Mouse (Mus musculus) forebrain, embryonic 13.5 days (tissue): ENCODE measurements around the gene Atg2b. TPM values are rescaled to one million over a fixed set of nuclear protein-coding genes. Genes with fewer than 3 reads are reported as not detected.

ENCODE experiments used
- ATAC-seq: fragments of 200-750 bp; cut with Nextera tagmentation; 2 replicates; pipeline ENCODE4 v1.8.0; 2017
- H3K27ac ChIP-seq: fragments of 300-500 bp; sonication (generic); 2 replicates; pipeline ENCODE4 v1.5.1; 2015; ENCODE audit warnings: inconsistent platforms, mild to moderate bottlenecking, moderate library complexity
- H3K27me3 ChIP-seq: fragments of 300-500 bp; sonication (generic); 2 replicates; pipeline ENCODE4 v1.6.1; 2015; ENCODE audit warnings: mild to moderate bottlenecking, inconsistent platforms
- H3K36me3 ChIP-seq: fragments of 300-500 bp; sonication (generic); 2 replicates; pipeline ENCODE4 v1.6.1; 2015; ENCODE audit warnings: mild to moderate bottlenecking, inconsistent platforms; ENCODE audit not compliant: poor library complexity, severe bottlenecking
- H3K4me1 ChIP-seq: fragments of 300-500 bp; sonication (generic); 2 replicates; pipeline ENCODE4 v1.6.1; 2015; ENCODE audit warnings: inconsistent platforms
- H3K4me2 ChIP-seq: fragments of 300-500 bp; sonication (generic); 2 replicates; pipeline ENCODE4 v1.6.1; 2015; ENCODE audit warnings: inconsistent platforms, mild to moderate bottlenecking, moderate library complexity
- H3K4me3 ChIP-seq: fragments of 300-500 bp; sonication (generic); 2 replicates; pipeline ENCODE4 v1.5.1; 2015; ENCODE audit warnings: mild to moderate bottlenecking, inconsistent platforms
- H3K9ac ChIP-seq: fragments of 300-500 bp; sonication (generic); 2 replicates; pipeline ENCODE4 v1.6.1; 2015; ENCODE audit warnings: mild to moderate bottlenecking, inconsistent platforms
- H3K9me3 ChIP-seq: fragments of 300-500 bp; sonication (generic); replicated peaks from 2 replicates; pipeline ENCODE4 v1.6.1; 2016; ENCODE audit warnings: inconsistent platforms
- WGBS: fragments of 180-500 bp; shearing (Covaris S2); methylation state at CpG from one replicate; pipeline ENCODE4 v1.1.7; 2015; 5-methylcytosine and 5-hydroxymethylcytosine counted together
- polyA plus RNA-seq: library from polyadenylated mRNA; unstranded; fragments of >200 nt; fragmentation: Nextera tagmentation; extraction: Ambion mirVana; gene quantifications from 2 replicates; pipeline ENCODE4 v1.2.1, GENCODE M21; 2015

Atg2b gene
- polyA plus RNA-seq, 1 experiment from 2014 or later, result 11.5 TPM

GRCm38 (mm10) chr12:105705799-105706487 is 20.9 kb upstream of the Atg2b start, which contains the start of gene Ak7:
Gene Ak7 (plus strand): TSS chr12:105705976.
- H3K9ac ChIP-seq, result no peak within 1 kb of the TSS
- H3K36me3 ChIP-seq, result peaks cover 20% of the 10 kb centered on the region
- no peak within 1 kb of the TSS for H3K27ac ChIP-seq
- H3K4me2 ChIP-seq, result peak within 1 kb of the TSS; percentile 34; the same call in 1 of the 2 replicates
- no peaks in the 10 kb centered on the region for H3K9me3 ChIP-seq
- no peaks in the 10 kb centered on the region for H3K27me3 ChIP-seq
- WGBS, result 13% methylated on average over 22 of the region's 22 CpGs
- ATAC-seq, result peak; percentile 70; the same call in 1 of the 2 replicates
- H3K4me1 ChIP-seq, result peaks cover 6% of the 10 kb centered on the region
- no peak within 1 kb of the TSS for H3K4me3 ChIP-seq

GRCm38 (mm10) chr12:105700433-105700832 is 15.4 kb upstream of the Atg2b start:
- Histone ChIP-seq H3K36me3 (peaks cover 46% of the 10 kb centered on the region), H3K4me3 (no peak overlapping the region), H3K27ac (no peak overlapping the region), H3K4me2 (no peak overlapping the region), H3K4me1 (peaks cover 1% of the 10 kb centered on the region), H3K27me3 (no peaks in the 10 kb centered on the region), H3K9me3 (no peaks in the 10 kb centered on the region), H3K9ac (no peak overlapping the region)
- no peak for ATAC-seq
- WGBS, result 97% methylated on average over 12 of the region's 12 CpGs

DNA sequence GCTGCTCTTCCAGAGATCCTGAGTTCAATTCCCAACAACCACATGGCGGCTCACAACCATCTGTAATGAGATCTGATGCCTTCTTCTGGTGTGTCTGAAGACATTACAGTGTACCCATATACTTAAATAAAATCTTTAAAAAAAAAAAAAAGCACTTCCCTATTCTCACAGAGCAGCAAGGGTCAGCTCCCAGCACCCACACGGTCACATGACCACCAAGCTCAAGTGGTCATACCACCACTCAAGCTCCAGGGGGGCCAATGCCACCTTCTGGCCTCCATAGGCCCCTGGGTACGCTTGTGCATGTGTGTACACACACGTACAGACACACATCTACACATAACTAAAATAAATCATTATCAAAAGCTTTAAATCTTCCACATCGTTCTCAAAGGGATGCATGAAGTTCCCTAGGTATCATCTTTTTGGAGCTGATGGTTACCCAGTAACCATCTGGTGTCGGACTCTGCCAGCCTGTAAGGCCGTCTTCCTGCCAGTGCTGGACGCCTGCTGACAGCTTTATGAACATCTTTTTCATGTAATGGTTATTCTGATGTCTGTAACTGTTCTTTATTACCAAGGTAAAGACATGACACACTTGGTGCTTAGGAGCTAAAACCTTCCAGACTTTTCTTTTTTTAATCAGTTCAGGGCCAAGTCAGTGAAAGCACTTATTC is 12.2 kb upstream of the Atg2b start:
- no peaks in the 10 kb centered on the region for H3K9me3 ChIP-seq
- ATAC-seq, result no peak
- no peaks in the 10 kb centered on the region for H3K4me1 ChIP-seq
- 93% methylated on average over 8 of the region's 8 CpGs for WGBS
- H3K27ac ChIP-seq, result no peak overlapping the region
- no peak overlapping the region for H3K9ac ChIP-seq
- H3K4me3 ChIP-seq, result no peak overlapping the region
- no peak overlapping the region for H3K4me2 ChIP-seq
- no peaks in the 10 kb centered on the region for H3K27me3 ChIP-seq
- H3K36me3 ChIP-seq, result peaks cover 59% of the 10 kb centered on the region

GRCm38 (mm10) chr12:105695848-105696247 is 10.8 kb upstream of the Atg2b start:
- Histone ChIP-seq H3K36me3 (peaks cover 57% of the 10 kb centered on the region), H3K4me1 (no peaks in the 10 kb centered on the region), H3K9me3 (no peaks in the 10 kb centered on the region), H3K4me3 (no peak overlapping the region), H3K27ac (no peak overlapping the region), H3K9ac (no peak overlapping the region), H3K27me3 (no peaks in the 10 kb centered on the region), H3K4me2 (no peak overlapping the region)
- no peak for ATAC-seq
- WGBS, result 84% methylated on average over 7 of the region's 7 CpGs

DNA sequence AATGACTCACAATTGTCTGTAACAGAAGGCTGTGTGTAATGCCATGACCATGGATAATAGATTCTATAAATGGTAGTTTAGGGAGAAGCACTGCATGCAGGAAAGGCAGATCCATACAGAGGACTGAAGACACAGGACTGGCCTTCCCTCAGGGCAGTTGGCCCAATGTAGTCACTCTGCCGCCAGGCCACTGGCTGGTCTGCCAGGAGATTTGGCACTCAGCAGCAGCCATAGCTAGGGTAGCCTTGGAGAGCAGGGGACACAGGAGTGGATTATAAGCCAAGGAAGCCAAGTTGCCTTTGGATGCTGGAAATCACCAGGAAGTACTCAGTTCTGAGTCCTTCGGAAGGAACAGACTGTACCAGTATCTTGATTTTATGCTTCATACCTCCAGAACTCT is 9.0 kb upstream of the Atg2b start:
- Histone ChIP-seq H3K4me1 (no peaks in the 10 kb centered on the region), H3K4me3 (no peak overlapping the region), H3K27ac (no peak overlapping the region), H3K4me2 (no peak overlapping the region), H3K36me3 (peaks cover 59% of the 10 kb centered on the region), H3K9me3 (no peaks in the 10 kb centered on the region), H3K9ac (no peak overlapping the region), H3K27me3 (no peaks in the 10 kb centered on the region)
- WGBS, result 98% methylated on average over 2 of the region's 2 CpGs
- no peak for ATAC-seq

DNA sequence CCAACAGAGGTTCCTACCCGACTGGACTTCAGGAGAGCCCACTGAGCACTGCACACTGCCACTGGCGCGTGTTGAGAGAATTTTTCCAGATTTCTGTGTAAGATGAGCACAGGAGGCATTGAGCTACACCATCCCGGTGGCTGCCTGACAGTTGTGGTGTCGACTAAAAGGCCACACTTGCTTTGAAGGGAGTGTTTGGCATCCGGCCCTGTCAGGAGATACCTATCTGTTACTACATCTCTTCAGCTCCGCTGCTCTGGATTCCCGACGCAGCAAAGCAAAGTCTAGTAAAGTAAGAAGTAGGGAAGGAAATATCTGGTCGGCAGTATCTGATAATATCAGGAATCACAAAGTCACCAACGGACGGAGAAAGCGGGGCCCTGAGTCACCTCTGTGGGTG is 4.4 kb upstream of the Atg2b start:
- Histone ChIP-seq H3K36me3 (peaks cover 52% of the 10 kb centered on the region), H3K27me3 (no peaks in the 10 kb centered on the region), H3K27ac (no peak overlapping the region)

DNA sequence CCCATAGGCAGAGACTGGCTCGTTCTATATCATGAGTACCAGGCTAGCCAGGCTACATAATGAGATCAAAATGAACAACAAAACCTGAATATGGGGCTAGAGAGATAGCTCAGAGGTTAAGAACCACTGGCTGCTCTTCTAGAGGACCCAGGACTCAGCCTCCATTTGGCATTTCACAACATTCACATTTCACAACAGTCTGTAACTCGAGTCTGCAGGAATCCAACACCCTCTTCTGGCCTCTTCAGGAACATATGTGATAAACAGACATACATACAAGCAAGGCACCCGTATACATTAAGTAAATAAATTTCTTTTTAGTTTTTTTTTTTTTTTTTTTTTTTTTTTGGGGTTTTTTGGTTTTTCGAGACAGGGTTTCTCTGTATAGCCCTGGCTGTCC is 3.5 kb upstream of the Atg2b start:
- no peaks in the 10 kb centered on the region for H3K27me3 ChIP-seq
- no peaks in the 10 kb centered on the region for H3K9me3 ChIP-seq
- 91% methylated on average over 3 of the region's 4 CpGs for WGBS
- H3K4me1 ChIP-seq, result peaks cover 19% of the 10 kb centered on the region
- no peak for ATAC-seq
- no peak overlapping the region for H3K27ac ChIP-seq
- H3K4me2 ChIP-seq, result no peak overlapping the region
- H3K4me3 ChIP-seq, result no peak overlapping the region
- no peak overlapping the region for H3K9ac ChIP-seq
- peaks cover 43% of the 10 kb centered on the region for H3K36me3 ChIP-seq

More for the DNA sequence above, 4.4 kb upstream of the Atg2b start:
- no peak overlapping the region for H3K4me2 ChIP-seq
- H3K9ac ChIP-seq, result no peak overlapping the region
- H3K4me3 ChIP-seq, result no peak overlapping the region
- H3K9me3 ChIP-seq, result no peaks in the 10 kb centered on the region
- peaks cover 12% of the 10 kb centered on the region for H3K4me1 ChIP-seq
- WGBS, result 95% methylated on average over 13 of the region's 13 CpGs
- no peak for ATAC-seq

- H3K4me3 ChIP-seq, result no peak overlapping the region
- 92% methylated on average over 4 of the region's 4 CpGs for WGBS
- peaks cover 30% of the 10 kb centered on the region for H3K4me1 ChIP-seq
Measured at GRCm38 (mm10) chr12:105687416-105687815, 2.4 kb upstream of the Atg2b start.

GRCm38 (mm10) chr12:105686791-105687190 is 1.8 kb upstream of the Atg2b start:
- Histone ChIP-seq H3K4me3 (peak overlapping the region; percentile 95), H3K4me1 (peaks cover 34% of the 10 kb centered on the region), H3K36me3 (peaks cover 29% of the 10 kb centered on the region), H3K27me3 (no peaks in the 10 kb centered on the region), H3K27ac (no peak overlapping the region), H3K9ac (0 out of 2 replicates have a peak overlapping the region, but pooled peaks have one; percentile 91), H3K9me3 (no peaks in the 10 kb centered on the region), H3K4me2 (peak overlapping the region; percentile 85)
- ATAC-seq, result no peak
- WGBS, result 96% methylated on average over 3 of the region's 3 CpGs

More at GRCm38 (mm10) chr12:105687416-105687815, 2.4 kb upstream of the Atg2b start:
- H3K4me2 ChIP-seq, result no peak overlapping the region
- H3K9ac ChIP-seq, result no peak overlapping the region
- H3K36me3 ChIP-seq, result peaks cover 35% of the 10 kb centered on the region
- H3K9me3 ChIP-seq, result no peaks in the 10 kb centered on the region
- H3K27ac ChIP-seq, result no peak overlapping the region
- ATAC-seq, result no peak
- H3K27me3 ChIP-seq, result no peaks in the 10 kb centered on the region

DNA sequence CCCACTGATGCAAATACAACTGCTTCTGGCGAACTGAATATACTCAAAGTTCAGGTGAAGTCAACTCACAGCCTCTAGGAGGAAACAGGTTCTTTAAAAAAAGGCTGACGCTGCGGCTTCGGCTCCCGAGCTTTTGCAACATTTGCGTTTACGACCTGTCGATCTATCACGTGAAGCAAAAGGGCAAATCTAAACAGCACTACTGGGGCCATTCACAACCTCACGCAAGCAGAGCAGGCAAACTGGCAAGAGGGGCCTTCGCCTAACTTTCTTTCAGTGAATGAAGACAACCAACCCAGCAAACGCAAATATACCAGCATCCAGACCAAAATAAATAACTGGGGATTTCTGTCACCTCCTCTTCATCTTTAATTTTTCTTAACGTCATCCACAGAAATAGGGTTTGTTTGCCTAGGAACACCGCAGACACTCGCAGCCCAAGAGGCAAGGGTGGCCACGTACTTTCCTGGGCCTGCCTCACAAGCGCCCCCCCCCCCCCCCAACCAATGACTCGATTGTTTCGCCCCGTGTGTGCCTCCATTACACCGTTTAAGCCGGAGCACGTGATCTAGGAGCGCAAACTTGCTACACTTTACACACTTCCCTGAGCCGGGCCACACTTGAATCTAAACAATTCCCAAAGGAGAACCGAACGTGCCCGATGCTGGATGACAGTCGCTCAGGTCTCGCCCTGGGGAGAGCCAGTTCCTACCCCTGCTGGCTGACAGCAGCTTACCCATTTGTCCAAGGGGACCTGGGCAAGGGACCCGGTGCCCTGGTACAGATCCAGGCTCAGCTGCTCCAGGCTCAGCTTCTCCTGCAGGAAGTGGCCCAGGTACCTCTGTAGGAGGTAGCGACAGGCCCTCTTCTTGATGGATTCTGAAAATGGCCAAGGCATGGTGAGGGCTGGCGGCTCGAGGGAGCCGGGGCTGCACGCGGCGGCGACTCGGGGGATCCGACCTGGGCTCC is 794 bp downstream of the Atg2b start, which contains the start of gene Gskip:
Gene Gskip, plus strand, starts transcription at position 897 of the 969 bp plus-strand sequence.
- peak; percentile 57 for ATAC-seq
- Histone ChIP-seq H3K27me3 (no peaks in the 10 kb centered on the region), H3K27ac (peak within 1 kb of the TSS; percentile 92), H3K9ac (peak within 1 kb of the TSS; percentile 91), H3K9me3 (no peaks in the 10 kb centered on the region), H3K4me2 (peak within 1 kb of the TSS; percentile 92), H3K36me3 (peaks cover 4% of the 10 kb centered on the region), H3K4me3 (peak within 1 kb of the TSS; percentile 95), H3K4me1 (peaks cover 34% of the 10 kb centered on the region)
- WGBS, result under 1% methylated on average over 41 of the region's 41 CpGs

DNA sequence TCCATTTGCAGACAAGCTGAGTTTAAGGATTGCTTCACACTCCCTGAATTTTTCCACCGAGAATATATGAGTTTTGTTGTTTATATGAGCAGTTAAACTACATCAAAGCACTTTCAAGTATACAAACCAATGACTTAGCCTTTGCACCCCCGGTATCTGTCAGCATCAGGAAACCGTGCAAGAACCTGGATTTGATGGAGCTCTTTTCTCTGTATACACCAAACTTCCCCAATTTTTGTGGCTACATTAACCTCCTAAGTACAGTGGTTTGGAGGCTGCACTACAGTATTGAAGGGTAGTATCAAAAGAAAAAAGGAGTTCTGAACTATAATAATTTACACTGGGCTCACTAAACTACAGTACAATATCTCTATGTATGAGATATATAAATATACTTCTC is 6.2 kb downstream of the Atg2b start:
- Histone ChIP-seq H3K9ac (no peak overlapping the region), H3K27me3 (no peaks in the 10 kb centered on the region), H3K36me3 (peaks cover 12% of the 10 kb centered on the region), H3K9me3 (no peaks in the 10 kb centered on the region), H3K27ac (no peak overlapping the region), H3K4me1 (peaks cover 17% of the 10 kb centered on the region), H3K4me2 (no peak overlapping the region), H3K4me3 (no peak overlapping the region)
- no peak for ATAC-seq
- 95% methylated on average over 3 of the region's 3 CpGs for WGBS
